Mouse (Mus musculus) embryo, embryonic 10.5 days (tissue): ENCODE measurements around the gene Fbll1.
A peak's percentile ranks its signal among the peaks of the same experiment; 100 is the strongest.
"Not testable (repeated sequence)": the region's sequence is repeated elsewhere in the genome, so short reads cannot be mapped to it uniquely, and the experiment has no call there.

Experiments used
- DNase-seq: peaks from one replicate; pipeline ENCODE4 v3.0.0-alpha.2; 2015; ENCODE audit warnings: low spot score

Gene Fbll1

DNA sequence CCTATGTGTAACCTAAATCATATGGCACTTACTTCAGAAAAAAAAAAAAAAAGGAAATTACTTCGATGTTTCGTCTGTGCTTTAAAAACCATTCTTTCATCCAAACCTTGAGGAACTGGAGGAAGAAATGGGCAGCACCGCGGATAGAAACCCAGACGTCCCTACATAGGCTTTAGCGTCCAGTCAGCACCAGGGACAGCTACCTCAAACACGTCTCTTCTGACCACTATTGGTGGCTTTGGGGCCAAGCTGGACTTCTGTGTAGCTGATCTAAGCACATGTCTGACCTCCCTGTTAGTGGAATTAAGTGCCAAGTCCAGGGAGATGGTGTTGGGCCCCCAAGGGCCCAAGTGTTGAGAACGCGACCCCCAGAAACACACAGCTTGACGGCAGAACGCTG lies at the start of gene Fbll1:
Gene Fbll1 (minus strand): TSS at position 11 of the 400 bp plus-strand sequence.
- DNase-seq = peak; percentile 88

DNA sequence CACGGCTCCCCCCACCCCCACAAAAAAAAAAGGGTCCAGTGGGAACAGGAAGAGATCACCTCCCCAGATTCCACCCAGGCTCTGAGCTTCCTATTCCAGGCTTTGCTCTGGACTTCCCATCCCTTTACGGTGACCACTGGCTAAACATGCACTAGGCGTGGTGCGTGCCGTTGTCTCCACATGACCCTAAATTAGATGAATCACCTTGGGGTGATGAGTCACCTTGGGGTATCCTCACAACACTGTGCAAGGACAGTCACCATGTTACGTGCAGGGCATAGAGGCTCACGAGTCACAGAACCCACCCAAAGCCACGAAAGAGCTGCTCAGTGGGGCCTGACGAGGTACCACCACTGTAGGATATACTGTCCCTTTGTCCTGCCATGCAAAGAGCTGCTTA lies 45.6 kb upstream of the Fbll1 start:
- DNase-seq = no peak

DNA sequence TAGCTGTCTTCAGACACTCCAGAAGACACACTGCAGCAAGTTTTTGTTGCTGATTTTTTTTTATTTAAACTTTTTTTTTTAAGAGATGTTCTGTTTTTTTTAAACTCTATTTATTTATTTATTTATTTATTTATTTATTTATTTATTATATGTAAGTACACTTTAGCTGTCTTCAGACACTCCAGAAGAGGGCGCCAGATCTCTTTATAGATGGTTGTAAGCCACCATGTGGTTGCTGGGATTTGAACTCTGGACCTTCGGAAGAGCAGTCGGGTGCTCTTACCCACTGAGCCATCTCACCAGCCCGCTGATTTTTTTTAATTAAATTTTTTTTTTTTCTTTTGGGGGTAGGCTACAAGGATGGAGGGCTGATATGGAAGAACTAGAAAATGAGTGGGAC lies 43.9 kb upstream of the Fbll1 start:
- not testable (repeated sequence) for DNase-seq

DNA sequence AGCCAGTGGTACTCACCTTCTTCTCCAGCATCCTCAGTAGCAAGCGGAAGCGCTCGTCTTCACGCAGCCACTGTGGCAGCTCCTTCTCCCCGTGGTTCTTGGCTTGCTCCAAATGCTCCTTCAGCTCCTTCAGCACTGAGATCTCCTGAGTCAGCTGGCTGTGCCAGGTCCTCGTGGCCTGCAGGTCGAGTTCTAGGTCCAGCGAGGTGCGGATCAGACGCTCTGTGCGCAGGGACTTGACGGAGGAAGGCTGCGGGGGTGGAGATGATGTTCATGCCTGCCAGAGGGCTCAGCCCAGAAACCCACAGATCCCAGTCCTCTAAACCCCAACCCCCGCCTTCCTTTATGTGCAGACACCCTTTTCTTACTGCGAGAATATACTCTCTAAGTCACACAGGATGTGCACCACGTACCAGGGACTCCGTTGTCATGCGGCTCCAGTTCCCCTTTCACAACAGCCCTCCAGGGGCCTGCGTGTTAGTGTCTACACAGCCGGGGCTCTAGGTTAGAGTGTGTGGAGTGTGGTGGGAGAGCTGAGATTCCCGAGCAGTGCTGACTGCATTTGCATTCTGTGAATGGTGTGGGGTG lies 43.1 kb upstream of the Fbll1 start:
- DNase-seq = no peak

DNA sequence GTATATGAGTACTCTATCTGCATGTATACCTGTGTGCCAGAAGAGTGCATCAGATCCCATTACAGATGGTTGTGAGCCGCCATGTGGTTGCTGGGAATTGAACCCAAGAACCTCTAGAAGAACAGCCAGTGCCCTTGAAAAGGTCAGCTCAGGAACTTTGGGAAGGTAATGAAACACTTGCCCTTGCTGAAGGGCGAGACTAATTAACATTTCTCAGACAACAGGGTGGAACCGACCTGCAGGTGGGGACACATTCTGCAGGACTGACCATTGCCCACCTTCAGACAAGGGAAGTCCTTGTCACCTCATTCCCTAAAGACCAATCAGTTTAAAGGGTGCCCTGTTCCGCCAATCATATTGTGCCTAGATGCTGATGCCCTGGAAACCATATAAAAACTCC lies 42.1 kb upstream of the Fbll1 start:
- not testable (repeated sequence) for DNase-seq

DNA sequence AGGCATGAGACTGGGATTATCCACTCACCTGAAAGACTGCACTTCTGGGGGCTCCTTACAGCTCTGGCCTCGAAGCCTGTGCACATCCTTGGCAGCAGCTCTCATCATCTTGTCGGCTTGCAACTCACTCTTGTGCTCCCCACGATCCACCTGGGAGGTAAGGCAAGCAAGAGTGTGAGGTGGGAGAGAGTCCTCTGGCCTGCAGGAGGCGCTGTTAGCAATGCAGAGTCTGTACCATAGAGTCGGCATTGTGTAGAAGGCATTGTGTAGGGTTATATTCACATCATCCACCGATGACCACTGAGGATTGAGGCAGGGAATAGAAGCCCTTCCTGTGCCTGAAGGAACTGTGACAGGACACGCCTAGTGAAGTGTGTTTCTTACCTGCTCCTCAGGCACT lies 41.6 kb upstream of the Fbll1 start:
- peak; percentile 28 for DNase-seq

DNA sequence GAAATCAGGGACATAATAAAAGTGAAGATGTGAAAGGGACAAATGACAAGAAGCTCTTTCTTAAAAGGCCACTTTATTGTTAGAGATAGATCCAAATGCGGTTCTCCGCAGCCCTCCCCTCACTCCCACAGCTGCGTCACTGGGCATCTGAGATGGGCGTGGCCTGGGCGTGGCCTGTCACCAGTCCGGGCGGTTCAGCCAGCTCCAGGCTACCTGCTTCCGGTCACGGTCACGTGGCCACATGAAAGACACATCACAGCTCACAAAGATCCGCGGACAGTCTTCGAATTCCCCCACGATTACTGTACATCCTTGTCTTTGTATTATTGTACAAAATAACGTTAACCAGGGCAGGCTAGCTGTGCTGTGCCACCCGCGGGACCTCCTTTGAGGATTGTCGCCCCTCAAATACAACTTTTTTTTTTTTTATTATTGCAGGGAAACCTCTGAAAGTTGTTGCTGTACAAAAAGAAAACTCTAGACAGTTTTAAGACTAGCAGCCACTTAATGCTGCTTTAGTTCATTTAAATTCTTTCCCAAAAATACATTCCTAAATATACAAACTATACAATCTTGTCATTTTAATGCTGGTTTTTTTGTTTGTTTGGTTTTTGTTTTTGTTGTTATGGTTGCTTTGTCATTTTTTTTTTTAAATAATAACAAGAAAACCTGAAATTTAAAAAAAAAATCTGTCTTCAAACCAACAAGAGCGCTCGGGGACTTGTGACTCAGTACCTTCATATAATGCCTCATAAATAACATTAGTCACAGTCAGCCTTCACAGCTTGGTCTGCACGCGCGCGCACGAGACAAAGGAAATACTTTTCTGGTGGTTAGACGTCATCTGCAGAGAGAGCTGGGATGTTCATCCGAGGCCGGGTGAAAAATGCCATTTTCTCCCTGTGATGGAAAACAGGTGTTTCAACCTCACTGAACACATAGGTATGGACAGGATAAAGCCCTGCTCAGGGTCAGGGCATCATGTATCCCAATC lies 40.0 kb upstream of the Fbll1 start:
- DNase-seq = peak; percentile 95

DNA sequence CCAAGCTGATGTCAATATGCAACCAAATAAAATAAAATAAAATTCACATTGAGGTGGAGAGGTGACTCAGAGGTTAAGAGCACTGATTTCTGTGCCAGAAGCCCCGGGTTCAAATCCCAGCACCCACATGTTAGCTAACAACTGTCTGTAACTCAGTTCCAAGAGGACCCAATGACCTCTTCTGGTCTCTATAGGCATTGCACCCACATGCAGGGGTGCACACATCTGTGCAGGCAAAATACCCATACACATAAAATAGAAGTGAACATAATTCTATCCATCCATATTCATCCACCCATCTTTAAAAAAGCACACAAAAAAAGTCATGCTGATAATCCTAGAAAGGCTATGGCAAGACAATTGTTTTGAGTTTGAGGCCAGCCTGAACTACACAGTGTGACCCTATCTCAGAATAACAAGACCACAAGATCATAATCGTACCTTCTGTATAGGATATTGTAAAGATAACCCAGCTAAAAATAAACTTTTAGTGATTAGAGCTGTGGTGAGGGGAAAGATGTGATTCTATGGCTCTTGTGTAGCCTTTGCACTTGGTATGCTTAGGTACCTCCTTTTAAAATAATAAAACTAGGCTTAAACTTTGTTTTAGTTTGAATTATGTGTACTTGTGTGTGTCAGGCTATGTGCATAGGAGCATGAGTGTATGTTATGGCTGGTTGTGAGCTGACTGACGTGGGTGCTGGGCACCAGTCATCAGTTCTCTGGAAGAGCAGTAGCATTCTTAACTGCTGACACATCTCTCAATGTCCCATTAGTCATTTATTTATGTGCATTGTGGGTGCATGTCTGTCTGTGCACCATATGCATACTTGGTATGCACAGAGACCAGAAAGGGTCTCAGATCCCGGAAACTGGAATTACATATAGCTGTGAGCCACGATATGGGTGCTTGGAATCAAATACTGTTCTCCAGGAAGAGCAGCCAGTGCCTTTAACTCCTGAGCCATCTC lies 38.8 kb upstream of the Fbll1 start:
- DNase-seq = no peak

DNA sequence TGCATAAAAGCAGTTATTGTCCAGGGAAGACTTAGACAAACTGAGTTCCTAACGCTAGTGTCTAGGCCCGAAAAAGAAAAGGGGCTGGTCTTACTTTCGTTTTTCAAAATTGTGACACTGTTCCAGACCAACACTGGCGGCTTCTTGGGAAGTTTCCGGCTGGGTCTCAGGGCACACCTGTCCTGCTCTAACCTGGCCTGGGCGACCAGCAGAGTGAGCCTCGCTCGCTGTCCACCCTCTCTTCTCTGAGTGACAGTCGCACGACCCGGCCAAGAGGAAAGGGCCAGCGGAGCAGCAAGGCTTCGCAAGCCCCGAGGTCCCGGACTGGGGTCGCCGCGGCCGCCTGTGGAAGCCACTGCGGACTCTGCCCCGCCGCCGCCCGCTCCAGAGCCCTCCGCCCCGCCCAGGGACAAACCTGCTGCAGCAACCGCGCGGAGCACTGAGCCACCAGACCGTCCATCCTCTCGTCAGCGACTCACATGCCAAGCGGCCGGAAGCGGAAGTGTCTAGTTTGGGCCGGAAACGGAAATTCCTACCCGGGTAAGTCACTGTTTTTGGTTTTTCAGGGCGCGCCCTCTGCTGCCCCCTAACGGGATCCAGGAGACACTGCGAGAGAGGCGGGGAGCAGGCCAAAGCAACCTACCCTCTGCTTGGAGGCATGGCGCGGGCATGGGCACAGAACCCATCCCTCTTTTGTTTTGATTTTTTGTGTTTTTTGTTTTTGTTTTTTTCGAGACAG lies 35.5 kb upstream of the Fbll1 start, which contains the start of gene Rars:
Gene Rars (minus strand): TSS at position 485 of the 739 bp plus-strand sequence.
- peak; percentile 97 for DNase-seq

DNA sequence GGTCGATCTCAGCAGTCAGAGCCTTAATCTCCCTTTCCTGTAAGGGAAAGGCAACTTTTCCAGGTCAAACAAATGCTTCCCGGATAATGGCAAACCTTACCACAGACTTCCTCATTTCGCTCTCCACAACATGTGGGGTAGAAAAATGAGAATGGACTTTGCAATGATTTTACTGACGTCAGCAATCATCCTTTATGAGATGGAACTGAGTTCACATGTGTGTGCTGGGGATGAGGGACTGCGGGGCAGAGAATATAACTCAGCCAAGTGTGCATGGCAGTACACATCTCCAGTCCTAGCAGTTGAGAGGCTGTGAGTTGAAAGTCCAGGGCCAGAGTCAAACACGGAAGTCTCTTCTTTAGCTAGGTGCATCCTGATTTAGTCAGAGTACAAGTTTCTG lies 34.6 kb upstream of the Fbll1 start:
- no peak for DNase-seq

DNA sequence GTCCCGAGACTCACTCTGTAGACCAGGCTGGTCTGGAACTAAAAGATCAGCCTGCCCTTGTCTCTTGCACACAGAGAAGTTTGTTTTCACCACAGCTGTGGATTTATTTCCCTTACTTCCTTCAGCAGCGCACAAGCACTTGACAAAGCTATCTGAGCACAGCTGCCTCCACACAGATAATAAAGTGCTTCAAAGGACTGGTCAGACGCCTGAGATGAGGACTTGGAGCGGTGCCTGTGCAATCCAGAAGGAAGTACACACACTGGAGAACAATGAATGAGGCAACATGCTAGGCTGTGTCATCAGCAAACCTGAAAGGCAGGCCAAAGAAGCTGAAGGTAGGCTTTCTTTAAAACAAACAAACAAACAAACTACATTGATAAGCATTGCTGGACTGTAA lies 33.5 kb upstream of the Fbll1 start:
- no peak for DNase-seq

DNA sequence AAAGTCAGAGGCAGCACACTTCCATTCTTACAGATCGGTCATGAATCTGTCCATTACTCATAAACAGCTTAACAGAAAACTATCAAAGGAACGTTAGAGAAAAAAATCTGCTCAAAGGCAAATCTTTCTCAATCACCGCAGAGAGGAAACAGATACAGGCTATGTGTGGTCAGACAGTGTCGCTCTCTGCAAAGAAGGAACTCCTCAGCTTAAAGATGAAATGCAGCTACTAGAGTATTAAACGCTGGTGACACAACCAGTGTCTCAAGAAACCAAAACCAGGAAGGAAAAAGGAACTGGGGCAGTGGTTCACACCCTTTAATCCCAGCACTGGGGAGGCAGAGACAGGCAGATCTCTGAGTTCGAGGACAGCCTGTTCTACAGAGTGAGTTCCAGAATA lies 29.0 kb upstream of the Fbll1 start:
- DNase-seq = no peak

DNA sequence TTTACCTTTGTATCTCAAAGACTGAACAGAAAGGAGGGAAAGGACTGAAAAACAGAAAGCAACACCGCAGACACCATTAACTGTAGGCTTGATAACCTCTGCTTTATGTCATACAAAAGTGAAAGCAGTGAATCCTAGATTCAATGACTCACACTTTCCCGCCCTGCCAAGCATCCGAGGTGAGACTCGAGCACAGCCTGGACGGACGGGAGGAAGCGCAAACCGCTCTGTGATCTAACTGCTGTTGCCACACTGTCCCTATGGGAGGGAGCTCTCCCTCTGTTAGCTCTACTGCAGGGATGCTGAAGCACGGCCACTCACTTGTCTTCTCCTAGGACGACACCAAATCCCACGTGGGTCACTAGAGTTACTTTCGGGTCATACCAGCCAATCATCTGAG lies 17.6 kb upstream of the Fbll1 start:
- DNase-seq = no peak

DNA sequence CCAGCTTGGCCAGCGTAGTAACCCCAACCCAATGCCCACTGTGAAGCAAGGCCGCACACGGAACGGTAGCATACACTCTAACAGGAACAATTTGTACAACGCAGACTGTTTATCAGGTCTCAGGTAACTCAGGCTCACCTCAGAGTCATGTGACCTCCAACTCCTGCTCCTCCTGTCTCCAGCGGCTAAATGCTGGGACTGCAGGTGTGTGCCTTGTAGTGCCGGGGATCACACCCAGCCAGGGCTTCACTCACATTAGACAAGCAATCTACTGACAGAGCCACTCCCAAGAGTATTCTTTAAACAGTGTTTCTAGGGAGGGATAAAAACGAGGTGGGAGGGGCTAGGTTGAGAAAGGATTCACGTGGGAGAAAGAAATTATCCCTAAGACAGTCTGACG lies 12.8 kb upstream of the Fbll1 start:
- no peak for DNase-seq

DNA sequence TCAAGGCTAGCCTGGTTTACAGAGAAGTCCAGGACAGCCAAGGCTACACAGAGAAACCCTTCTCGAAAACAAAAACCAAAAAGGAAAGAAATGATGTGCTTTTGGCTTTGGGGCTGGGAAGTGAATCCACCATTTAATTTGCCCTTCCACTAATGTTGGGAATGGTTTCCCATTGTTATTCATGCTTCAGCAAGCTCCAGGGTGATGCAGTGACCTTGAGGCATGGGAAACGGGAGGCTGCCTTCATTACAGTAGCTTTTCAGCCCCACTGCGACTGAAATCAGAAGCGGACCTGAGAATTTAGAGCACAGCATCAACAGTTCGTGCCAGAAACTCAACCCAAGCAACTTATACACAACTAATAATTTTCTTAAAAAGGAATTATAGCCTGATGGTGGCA lies 2.6 kb upstream of the Fbll1 start:
- no peak for DNase-seq

DNA sequence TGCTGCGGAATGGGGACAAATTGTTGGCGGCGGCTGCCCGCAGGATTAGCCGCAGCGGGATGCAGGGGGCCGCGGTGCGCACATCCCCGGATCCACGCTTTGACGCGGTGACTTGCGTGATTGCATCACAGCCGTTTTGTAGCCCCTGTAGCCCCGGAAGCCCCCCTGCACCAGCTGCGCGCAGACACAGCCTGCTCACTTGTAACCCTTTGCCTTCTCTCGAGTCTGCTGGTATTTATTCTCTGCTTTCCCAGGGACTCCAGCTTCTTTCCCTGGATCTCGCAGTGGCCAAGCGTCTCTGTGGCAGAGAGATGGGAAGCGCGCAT lies 226 bp downstream of the Fbll1 start:
- DNase-seq = peak; percentile 23

DNA sequence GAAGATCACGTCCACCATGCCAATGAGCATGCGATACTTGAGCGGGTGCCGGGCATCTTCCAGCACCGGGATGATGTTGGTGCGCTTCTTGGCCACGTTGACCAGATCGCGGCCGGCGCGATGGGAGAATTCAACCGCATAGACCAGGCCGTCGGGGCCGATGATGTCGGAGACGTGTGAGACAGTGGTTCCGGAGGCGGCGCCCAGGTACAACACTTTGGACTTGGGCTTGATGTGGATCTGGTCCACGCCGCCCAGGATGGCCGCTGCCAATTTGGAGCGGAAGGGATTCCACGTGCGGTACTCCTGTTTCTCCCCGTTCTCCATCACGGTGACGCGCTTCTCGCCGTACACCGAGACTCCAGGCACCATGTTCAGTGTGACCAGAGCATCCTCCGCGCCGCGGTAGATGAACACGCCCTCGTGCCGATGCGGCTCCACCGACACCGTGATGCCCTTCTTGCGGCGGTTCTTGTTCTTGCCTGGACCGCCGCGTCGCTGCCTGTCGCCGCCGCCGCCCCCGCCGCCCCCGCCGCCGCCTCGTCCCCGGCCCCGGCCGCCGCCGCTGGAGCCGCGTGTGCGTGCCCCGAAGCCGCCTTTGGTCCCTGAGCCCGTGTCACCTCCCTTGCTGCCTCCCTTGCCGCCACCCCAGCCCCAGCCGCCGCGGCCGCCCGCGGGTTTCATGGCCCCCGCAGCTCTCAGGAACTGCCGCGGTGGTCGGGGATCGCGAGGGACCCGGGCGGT lies 761 bp downstream of the Fbll1 start:
- DNase-seq = peak; percentile 33

DNA sequence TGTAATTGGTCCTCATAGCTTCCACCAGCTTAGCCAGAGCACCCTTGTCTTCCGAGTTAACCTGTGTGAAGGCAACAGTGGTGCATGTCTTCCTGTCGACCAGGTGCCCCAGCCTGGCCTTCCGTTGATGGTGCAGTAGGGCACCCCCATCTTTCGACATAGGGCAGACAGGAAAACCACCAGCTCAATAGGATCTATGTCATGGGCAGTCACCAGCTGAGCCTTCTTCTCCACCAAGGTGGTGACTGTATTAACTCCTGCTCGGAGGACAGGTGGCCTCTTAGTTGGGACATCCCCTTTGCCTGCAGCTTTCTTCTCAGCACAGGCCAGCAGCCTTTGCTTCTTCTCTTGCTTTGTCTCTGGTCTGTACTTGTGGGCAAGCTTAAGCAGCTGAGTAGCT lies 5.9 kb downstream of the Fbll1 start:
- not testable (repeated sequence) for DNase-seq

DNA sequence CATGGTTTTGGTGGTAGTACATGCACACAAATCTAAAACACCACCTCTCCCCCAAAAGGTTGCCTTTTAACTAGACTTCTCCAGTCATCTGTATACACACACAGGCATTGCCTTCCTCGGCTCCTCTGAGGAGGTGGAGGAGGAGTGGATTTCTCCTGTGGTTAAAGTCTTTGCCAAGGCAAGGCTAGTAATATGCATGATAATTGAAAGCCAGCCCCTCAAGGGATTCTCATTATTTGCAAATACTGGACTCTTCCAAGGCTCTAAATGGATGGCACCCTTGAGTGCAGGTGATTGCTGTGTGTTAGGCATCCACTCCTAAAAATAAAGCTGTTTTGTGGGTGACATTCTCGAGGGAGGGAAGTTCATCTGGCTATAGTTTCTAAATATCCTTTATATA lies 10.2 kb downstream of the Fbll1 start:
- no peak for DNase-seq

DNA sequence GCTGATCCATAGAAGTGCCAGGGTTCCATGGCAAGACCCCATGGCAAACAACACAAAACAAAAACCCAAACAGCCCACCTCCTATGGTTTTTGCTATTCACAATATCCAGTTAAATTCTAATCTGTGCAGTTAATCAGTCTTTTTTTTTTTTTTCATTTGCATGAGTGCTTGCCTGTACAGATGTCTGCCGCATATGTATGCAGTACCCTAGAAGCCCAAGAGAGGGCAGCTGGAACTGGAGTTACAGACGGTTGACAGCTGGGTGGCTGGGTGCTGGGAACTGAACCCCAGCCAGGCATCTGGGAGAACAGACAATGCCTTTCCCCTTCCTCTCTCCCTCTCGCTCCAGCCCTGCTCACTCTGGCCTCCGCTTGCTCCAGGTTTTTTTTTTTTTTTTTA lies 14.1 kb downstream of the Fbll1 start:
- no peak for DNase-seq

DNA sequence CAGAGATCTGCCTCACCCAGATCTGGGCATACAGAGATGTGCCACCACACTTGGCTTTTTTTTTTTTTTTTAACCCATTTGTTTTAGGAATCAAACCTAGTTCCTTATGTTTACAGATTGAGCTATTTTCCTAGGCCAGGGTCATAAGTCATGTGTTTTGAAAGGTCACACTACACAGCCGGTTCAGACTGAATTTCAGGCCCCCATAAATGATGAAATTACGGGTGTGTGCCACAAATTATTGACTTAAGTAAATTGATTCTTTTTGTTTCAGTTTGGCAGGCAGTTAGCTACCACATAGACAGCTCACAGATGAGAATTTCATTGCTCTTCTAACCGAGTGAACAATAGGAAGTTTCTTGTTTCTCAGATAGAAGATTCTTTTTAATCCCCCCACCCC lies 14.7 kb downstream of the Fbll1 start:
- DNase-seq = no peak
